14 mouse cellular contexts compared by ENCODE assay signal in the genomic region with DNA sequence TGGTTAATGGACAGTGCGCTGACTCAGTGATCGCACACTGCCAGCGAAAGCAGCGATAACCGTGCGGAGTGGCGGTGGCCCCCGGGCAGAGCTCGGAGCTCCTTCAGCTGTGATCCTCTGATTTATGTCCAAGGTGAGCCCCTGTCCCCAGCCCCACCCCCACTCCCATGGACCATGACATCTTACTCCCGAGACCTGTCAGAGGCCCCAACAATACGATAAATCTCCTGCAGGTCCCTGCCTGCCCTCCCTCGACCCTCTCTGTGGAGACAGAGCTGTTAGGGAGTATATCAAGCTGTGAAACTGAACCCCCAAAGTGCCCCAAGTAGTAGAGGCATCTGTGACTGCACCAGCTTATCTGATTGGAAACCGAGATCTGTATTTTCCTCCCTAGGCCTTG.
A peak's percentile ranks its signal among the peaks of the same experiment; 100 is the strongest.
DNase-seq lines count a peak whose midpoint lies in the region; ATAC-seq and TF ChIP-seq lines count a peak whose summit lies in the region.
"Had no signal": no experiment of that assay in that cellular context is flagged by ENCODE, and none has a peak within 500 bp of the region (broad histone marks: within the 10 kb centered on the region; RNA-seq: fewer than 3 reads in every experiment).

No protein-coding gene starts in this region.

- H3K27me3 ChIP-seq in kidney, embryonic 14.5 days (ENCODE audit: control insufficient read depth, insufficient read depth, low read length): no peaks in the 10 kb centered on the region
- no peaks in the 10 kb centered on the region for H3K27me3 ChIP-seq in kidney, postnatal 0 days (ENCODE audit: insufficient read depth, low read length)
- H3K27me3 ChIP-seq in kidney, adult 2 months (replicated peaks; ENCODE audit: control insufficient read depth, insufficient read depth, low read length): no peaks in the 10 kb centered on the region
- peaks cover 46% of the 10 kb centered on the region for H3K27me3 ChIP-seq in embryonic facial prominence, embryonic 10.5 days (replicated peaks; ENCODE audit: low read depth, poor library complexity, severe bottlenecking)
- peaks cover 87% of the 10 kb centered on the region for H3K27me3 ChIP-seq in limb, embryonic 10.5 days (ENCODE audit: low read depth, poor library complexity, severe bottlenecking)
- H3K27me3 ChIP-seq: forebrain, embryonic 12.5 days; hindbrain, embryonic 15.5 days had no signal

- H3K9me3 ChIP-seq in kidney, embryonic 14.5 days (ENCODE audit: control insufficient read depth, low read length): no peaks in the 10 kb centered on the region
- H3K9me3 ChIP-seq in kidney, postnatal 0 days (replicated peaks; ENCODE audit: low read length): no peaks in the 10 kb centered on the region
- H3K9me3 ChIP-seq in embryonic facial prominence, embryonic 10.5 days: no peaks in the 10 kb centered on the region
- H3K9me3 ChIP-seq in limb, embryonic 10.5 days (replicated peaks): no peaks in the 10 kb centered on the region
- H3K9me3 ChIP-seq: embryonic facial prominence, embryonic 13.5 days; forebrain, embryonic 12.5 days; hindbrain, embryonic 12.5 days; hindbrain, embryonic 15.5 days had no signal

- peaks cover 53% of the 10 kb centered on the region for H3K4me1 ChIP-seq in kidney, embryonic 14.5 days (ENCODE audit: control insufficient read depth, insufficient read depth, low read length)
- H3K4me1 ChIP-seq in kidney, postnatal 0 days (replicated peaks; ENCODE audit: insufficient read depth, low read length): peaks cover 19% of the 10 kb centered on the region
- H3K4me1 ChIP-seq in kidney, adult 2 months (ENCODE audit: control insufficient read depth, insufficient read depth, low read length): no peaks in the 10 kb centered on the region
- peaks cover 88% of the 10 kb centered on the region for H3K4me1 ChIP-seq in embryonic facial prominence, embryonic 10.5 days
- H3K4me1 ChIP-seq in limb, embryonic 10.5 days: peaks cover 85% of the 10 kb centered on the region

- no peak overlapping the region for H3K4me3 ChIP-seq in kidney, embryonic 14.5 days (ENCODE audit: low read length)
- H3K4me3 ChIP-seq in kidney, postnatal 0 days (replicated peaks; ENCODE audit: low read depth, low read length): no peak overlapping the region
- no peak overlapping the region for H3K4me3 ChIP-seq in kidney, adult 2 months (ENCODE audit: insufficient read depth, low read depth, low read length)
- no peak overlapping the region for H3K4me3 ChIP-seq in embryonic facial prominence, embryonic 10.5 days
- no peak overlapping the region for H3K4me3 ChIP-seq in limb, embryonic 10.5 days
- H3K4me3 ChIP-seq: embryonic facial prominence, embryonic 13.5 days; erythroblast, embryonic 14.5 days; forebrain, embryonic 12.5 days; hindbrain, embryonic 12.5 days; hindbrain, embryonic 15.5 days had no signal

- no peak for TF ChIP-seq CTCF in kidney, postnatal 0 days (IDR thresholded peaks at IDR 0.05; ENCODE audit: low read depth)
- no peak for TF ChIP-seq CTCF in kidney, adult 2 months (conservative IDR thresholded peaks at IDR 0.05; ENCODE audit: insufficient read depth, insufficient read length, low read depth, low read length)

- no peak overlapping the region for H3K4me2 ChIP-seq in kidney, embryonic 14.5 days (replicated peaks; ENCODE audit: low read depth, low read length)
- H3K4me2 ChIP-seq in kidney, postnatal 0 days (ENCODE audit: low read length): no peak overlapping the region
- H3K4me2 ChIP-seq: embryonic facial prominence, embryonic 13.5 days; forebrain, embryonic 12.5 days; hindbrain, embryonic 12.5 days; hindbrain, embryonic 15.5 days had no signal

- WGBS in kidney, embryonic 14.5 days: 13% methylated on average over 13 of the region's 13 CpGs
- WGBS in kidney, postnatal 0 days: 21% methylated on average over 13 of the region's 13 CpGs
- WGBS in kidney, adult 2 months: 65% methylated on average over 13 of the region's 13 CpGs
- WGBS in embryonic facial prominence, embryonic 10.5 days: 85% methylated on average over 13 of the region's 13 CpGs
- 59% methylated on average over 13 of the region's 13 CpGs for WGBS in limb, embryonic 10.5 days

- H3K9ac ChIP-seq in kidney, embryonic 14.5 days (ENCODE audit: low read depth, low read length): no peak overlapping the region
- no peak overlapping the region for H3K9ac ChIP-seq in kidney, postnatal 0 days (ENCODE audit: low read depth, low read length)
- H3K9ac ChIP-seq: embryonic facial prominence, embryonic 13.5 days; forebrain, embryonic 12.5 days; hindbrain, embryonic 12.5 days; hindbrain, embryonic 15.5 days had no signal

- H3K36me3 ChIP-seq in kidney, embryonic 14.5 days (ENCODE audit: control insufficient read depth, insufficient read depth, low read length): no peaks in the 10 kb centered on the region
- no peaks in the 10 kb centered on the region for H3K36me3 ChIP-seq in kidney, postnatal 0 days (ENCODE audit: insufficient read depth, low read length)
- no peaks in the 10 kb centered on the region for H3K36me3 ChIP-seq in kidney, adult 2 months (ENCODE audit: control insufficient read depth, insufficient read depth, low read length)
- no peaks in the 10 kb centered on the region for H3K36me3 ChIP-seq in embryonic facial prominence, embryonic 10.5 days (replicated peaks)
- no peaks in the 10 kb centered on the region for H3K36me3 ChIP-seq in limb, embryonic 10.5 days
- H3K36me3 ChIP-seq: embryonic facial prominence, embryonic 13.5 days; forebrain, embryonic 12.5 days; hindbrain, embryonic 12.5 days; hindbrain, embryonic 15.5 days had no signal

- ATAC-seq in kidney, embryonic 14.5 days (ENCODE audit: low FRiP score, low TSS enrichment): peak; percentile 84
- ATAC-seq in kidney, postnatal 0 days (replicated peaks; ENCODE audit: low FRiP score, low read depth): peak; percentile 57
- ATAC-seq: CD4-positive, CD25-positive, alpha-beta regulatory T cell, adult 4 months; forebrain, embryonic 16.5 days had no signal

- no peak for TF ChIP-seq POLR2A in kidney, adult 2 months (IDR thresholded peaks at IDR 0.05; ENCODE audit: low read depth, low read length)

- DNase-seq in kidney, adult 11 months: no peak
- DNase-seq in kidney, postnatal 0 days (ENCODE audit: low spot score): peak; percentile 85
- no peak for DNase-seq in kidney, adult 2 months
- DNase-seq in embryonic facial prominence, embryonic 10.5 days (ENCODE audit: low spot score): no peak
- DNase-seq in limb, embryonic 10.5 days (ENCODE audit: low spot score): no peak
- DNase-seq: gastrocnemius, postnatal 36 days had no signal

- H3K27ac ChIP-seq in kidney, embryonic 14.5 days (ENCODE audit: low read depth, low read length): peak overlapping the region; percentile 70
- H3K27ac ChIP-seq in kidney, postnatal 0 days: peak overlapping the region; percentile 76
- H3K27ac ChIP-seq in kidney, adult 2 months (ENCODE audit: insufficient read depth, low read depth, low read length): no peak overlapping the region
- peak overlapping the region; percentile 61; the same call in 1 of the 2 replicates for H3K27ac ChIP-seq in embryonic facial prominence, embryonic 10.5 days (replicated peaks)
- H3K27ac ChIP-seq in limb, embryonic 10.5 days: peak overlapping the region; percentile 63
- H3K27ac ChIP-seq: embryonic facial prominence, embryonic 13.5 days; forebrain, embryonic 12.5 days; hindbrain, embryonic 12.5 days; hindbrain, embryonic 15.5 days had no signal
